Mouse (Mus musculus): ENCODE results near the gene Tbx21.

DNA sequence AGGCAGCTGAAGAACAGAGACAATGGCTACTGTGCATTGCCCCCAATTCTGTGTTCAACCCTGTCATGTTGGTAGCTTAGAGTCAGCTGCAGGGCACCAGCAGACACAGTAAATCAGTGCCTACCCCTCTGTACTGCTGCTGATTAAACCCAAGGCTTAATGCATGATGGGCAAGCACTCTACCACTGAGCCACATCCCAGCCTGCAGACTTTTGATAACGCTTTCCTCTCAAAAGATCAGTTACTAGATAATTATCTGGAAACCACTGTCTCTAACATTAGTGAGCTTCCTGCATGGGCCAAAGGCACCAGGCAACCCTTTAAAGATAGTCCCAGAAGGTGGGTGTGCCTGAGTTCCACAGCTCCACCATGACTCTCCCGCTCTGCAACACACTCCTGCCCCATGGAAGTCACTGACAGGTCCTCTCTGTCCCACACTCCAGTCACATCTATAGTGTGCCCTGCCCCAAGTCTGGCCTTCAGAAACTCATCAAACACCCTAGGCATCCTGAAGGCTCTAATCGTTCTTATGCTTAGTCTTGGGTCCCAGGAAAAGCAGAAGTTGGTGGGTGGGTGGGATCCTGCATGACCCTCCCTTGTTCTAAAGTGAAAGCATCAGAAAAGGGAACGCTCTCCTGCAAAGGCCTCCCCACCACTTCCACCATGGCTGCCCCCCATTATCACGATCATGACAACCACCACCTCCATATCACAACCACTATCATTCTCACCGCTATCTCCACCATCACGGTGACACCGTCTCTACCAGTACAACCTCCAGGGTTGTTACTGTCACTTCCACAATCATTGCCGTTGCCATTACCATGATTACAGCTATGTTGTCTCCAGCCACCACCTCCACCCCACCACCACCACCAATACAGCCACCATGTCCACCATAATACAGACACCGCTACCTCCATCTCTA is 11.7 kb downstream of the Tbx21 start:
- TF ChIP-seq CTCF (conservative IDR thresholded peaks at IDR 0.05; ENCODE audit: insufficient read depth, insufficient read length, low read depth, low read length) (no peak), POLR2A (IDR thresholded peaks at IDR 0.05; ENCODE audit: low read depth, low read length) (no peak)
